Mouse (Mus musculus) fat pad, adult 2 months (tissue): ENCODE results near the gene Cdk5rap3.

Experiments used
- DNase-seq: peaks from one replicate; pipeline ENCODE4 v3.0.0-alpha.2; 2011; ENCODE audit warnings: low read depth, low spot score; ENCODE audit errors: extremely low read depth

The Cdk5rap3 gene

GRCm38 (mm10) chr11:96916044-96916884 lies at the start of gene Cdk5rap3:
Cdk5rap3 (minus strand) TSS chr11:96916496.
- peak; percentile 68 for DNase-seq

GRCm38 (mm10) chr11:96963580-96963979 lies 47.3 kb upstream of the Cdk5rap3 start:
- no peak for DNase-seq

- DNase-seq, result no peak
Observed at GRCm38 (mm10) chr11:96957061-96957805, 40.9 kb upstream of the Cdk5rap3 start.

GRCm38 (mm10) chr11:96956009-96956724 lies 39.9 kb upstream of the Cdk5rap3 start:
- DNase-seq, result no peak

- DNase-seq, result no peak
Observed at GRCm38 (mm10) chr11:96955094-96955493, 38.8 kb upstream of the Cdk5rap3 start.

- DNase-seq, result no peak
Observed at GRCm38 (mm10) chr11:96952896-96953295, 36.6 kb upstream of the Cdk5rap3 start.

GRCm38 (mm10) chr11:96952426-96952825 lies 36.1 kb upstream of the Cdk5rap3 start:
- no peak for DNase-seq

GRCm38 (mm10) chr11:96950767-96951166 lies 34.5 kb upstream of the Cdk5rap3 start:
- no peak for DNase-seq

GRCm38 (mm10) chr11:96947849-96948248 lies 31.6 kb upstream of the Cdk5rap3 start:
- DNase-seq, result no peak

GRCm38 (mm10) chr11:96946498-96946897 lies 30.2 kb upstream of the Cdk5rap3 start:
- DNase-seq, result no peak

- DNase-seq, result no peak
Observed at GRCm38 (mm10) chr11:96944844-96945580, 28.7 kb upstream of the Cdk5rap3 start.

- DNase-seq, result peak; percentile 95
Observed at GRCm38 (mm10) chr11:96943746-96944304, 27.5 kb upstream of the Cdk5rap3 start, which contains the start of gene Pnpo. Pnpo (minus strand) TSS chr11:96943986.

GRCm38 (mm10) chr11:96941989-96942590 lies 25.8 kb upstream of the Cdk5rap3 start:
- DNase-seq, result no peak

GRCm38 (mm10) chr11:96940578-96941465 lies 24.5 kb upstream of the Cdk5rap3 start:
- DNase-seq, result no peak

- no peak for DNase-seq
Observed at GRCm38 (mm10) chr11:96938426-96938800, 22.1 kb upstream of the Cdk5rap3 start.

- no peak for DNase-seq
Observed at GRCm38 (mm10) chr11:96937549-96938425, 21.5 kb upstream of the Cdk5rap3 start.

GRCm38 (mm10) chr11:96935872-96936650 lies 19.8 kb upstream of the Cdk5rap3 start:
- no peak for DNase-seq
